Mouse (Mus musculus) kidney, adult 2 months (tissue): ENCODE results near the gene Fip1l1. TPM values are rescaled to one million over a fixed set of nuclear protein-coding genes. Genes with fewer than 3 reads are reported as not detected.

Experiments
- DNase-seq: peaks from one replicate; pipeline ENCODE4 v3.0.0; 2021
- H3K27ac ChIP-seq: fragments of 200-500 bp; 2 replicates; pipeline ENCODE4 v1.5.1; 2012; ENCODE audit warnings: low read depth, low read length, control low read depth, inconsistent platforms; ENCODE audit not compliant: insufficient read depth
- H3K27me3 ChIP-seq: fragments of 200-500 bp; replicated peaks from 2 replicates; pipeline ENCODE4 v1.6.1; 2012; ENCODE audit warnings: mild to moderate bottlenecking, moderate library complexity, low read length, inconsistent platforms; ENCODE audit not compliant: control insufficient read depth, insufficient read depth
- H3K36me3 ChIP-seq: fragments of 200-500 bp; 2 replicates; pipeline ENCODE4 v1.6.1; 2012; ENCODE audit warnings: mild to moderate bottlenecking, moderate library complexity, low read length, inconsistent platforms; ENCODE audit not compliant: control insufficient read depth, insufficient read depth
- H3K4me1 ChIP-seq: fragments of 200-500 bp; 2 replicates; pipeline ENCODE4 v1.6.1; 2011; ENCODE audit warnings: low read length; ENCODE audit not compliant: control insufficient read depth, insufficient read depth
- H3K4me3 ChIP-seq: fragments of 200-500 bp; 2 replicates; pipeline ENCODE4 v1.5.1; 2011; ENCODE audit warnings: mild to moderate bottlenecking, low read depth, low read length, control low read depth; ENCODE audit not compliant: insufficient read depth
- CTCF ChIP-seq: fragments of 200-500 bp; conservative IDR thresholded peaks from 2 replicates; pipeline ENCODE4 v1.5.1; 2011; ENCODE audit warnings: low read depth, mild to moderate bottlenecking, control low read depth, low read length, moderate library complexity, mixed read lengths; ENCODE audit not compliant: insufficient read depth, insufficient read length
- POLR2A ChIP-seq: fragments of 200-500 bp; IDR thresholded peaks from one replicate; pipeline ENCODE4 v1.6.1; 2011; ENCODE audit warnings: low read depth, low read length, control low read depth
- WGBS: fragments of 180-500 bp; shearing (Covaris S2); methylation state at CpG from one replicate; pipeline ENCODE4 v1.1.7; 2018; 5-methylcytosine and 5-hydroxymethylcytosine counted together
- polyA plus RNA-seq: library from polyadenylated mRNA; depleted of rRNA; stranded (reverse); fragments of >200 nt; gene quantifications from 2 replicates; pipeline ENCODE4 v1.2.3, GENCODE M21; 2012

The Fip1l1 gene
- polyA plus RNA-seq, 1 experiment: 21.6 TPM

GRCm38 (mm10) chr5:74628001-74628400 lies 92.8 kb downstream of the Fip1l1 start:
- no peak overlapping the region for H3K27ac ChIP-seq
- no peaks in the 10 kb centered on the region; the same call in none of the 2 replicates for H3K4me1 ChIP-seq
- H3K27me3 ChIP-seq: no peaks in the 10 kb centered on the region
- H3K36me3 ChIP-seq: no peaks in the 10 kb centered on the region
- no peak for DNase-seq
- no peak overlapping the region for H3K4me3 ChIP-seq
- 85% methylated on average over 12 of the region's 12 CpGs for WGBS
- no peak for TF ChIP-seq CTCF
- TF ChIP-seq POLR2A: no peak

- H3K27me3 ChIP-seq: no peaks in the 10 kb centered on the region
- H3K27ac ChIP-seq: no peak overlapping the region
- 25% methylated on average over 17 of the region's 17 CpGs for WGBS
- H3K4me3 ChIP-seq: no peak overlapping the region
- TF ChIP-seq CTCF (no peak), POLR2A (no peak)
- DNase-seq: no peak
- no peaks in the 10 kb centered on the region for H3K4me1 ChIP-seq
- no peaks in the 10 kb centered on the region for H3K36me3 ChIP-seq
These were observed 97.3 kb downstream of the Fip1l1 start for GRCm38 (mm10) chr5:74632369-74633114.

- no peaks in the 10 kb centered on the region for H3K27me3 ChIP-seq
- H3K27ac ChIP-seq: no peak overlapping the region
- WGBS: 61% methylated on average over 6 of the region's 6 CpGs
- DNase-seq: no peak
- no peak overlapping the region for H3K4me3 ChIP-seq
- no peaks in the 10 kb centered on the region for H3K4me1 ChIP-seq
- TF ChIP-seq POLR2A (no peak), CTCF (no peak)
- H3K36me3 ChIP-seq: no peaks in the 10 kb centered on the region
These were observed 98.2 kb downstream of the Fip1l1 start for GRCm38 (mm10) chr5:74633453-74633852.

- no peak for DNase-seq
- Histone ChIP-seq H3K36me3 (no peaks in the 10 kb centered on the region), H3K27me3 (no peaks in the 10 kb centered on the region), H3K4me3 (no peak overlapping the region), H3K4me1 (no peaks in the 10 kb centered on the region), H3K27ac (no peak overlapping the region)
- TF ChIP-seq POLR2A: no peak
- 76% methylated on average over 3 of the region's 3 CpGs for WGBS
These were observed 99.1 kb downstream of the Fip1l1 start for GRCm38 (mm10) chr5:74634391-74634790.

GRCm38 (mm10) chr5:74639516-74639915 lies 104.3 kb downstream of the Fip1l1 start:
- no peak for DNase-seq
- no peak for TF ChIP-seq CTCF
- no peak for TF ChIP-seq POLR2A
- no peak overlapping the region for H3K4me3 ChIP-seq
- H3K27me3 ChIP-seq: no peaks in the 10 kb centered on the region
- H3K27ac ChIP-seq: no peak overlapping the region
- H3K4me1 ChIP-seq: no peaks in the 10 kb centered on the region
- H3K36me3 ChIP-seq: no peaks in the 10 kb centered on the region
- WGBS: 79% methylated on average over 6 of the region's 6 CpGs

- no peak for DNase-seq
- no peak for TF ChIP-seq CTCF
- no peak for TF ChIP-seq POLR2A
- Histone ChIP-seq H3K4me3 (no peak overlapping the region), H3K4me1 (no peaks in the 10 kb centered on the region), H3K27ac (no peak overlapping the region), H3K36me3 (no peaks in the 10 kb centered on the region), H3K27me3 (no peaks in the 10 kb centered on the region)
- WGBS: 74% methylated on average over 4 of the region's 4 CpGs
These were observed 105.3 kb downstream of the Fip1l1 start for GRCm38 (mm10) chr5:74640504-74640903.

- Histone ChIP-seq H3K27me3 (no peaks in the 10 kb centered on the region), H3K27ac (no peak overlapping the region), H3K4me3 (no peak overlapping the region), H3K4me1 (no peaks in the 10 kb centered on the region), H3K36me3 (no peaks in the 10 kb centered on the region)
- 18% methylated on average over 6 of the region's 6 CpGs for WGBS
- peak; percentile 74 for DNase-seq
- TF ChIP-seq CTCF (peak; percentile 27; the same call in 1 of the 2 replicates), POLR2A (no peak)
These were observed 105.8 kb downstream of the Fip1l1 start for GRCm38 (mm10) chr5:74641000-74641399.
